Mouse (Mus musculus) effector memory CD4-positive, alpha-beta T cell, adult 7 months (primary cell): ENCODE measurements around the gene Olfr46. TPM values are rescaled to one million over a fixed set of nuclear protein-coding genes. Genes with fewer than 3 reads are reported as not detected.

ENCODE experiments used
- polyA plus RNA-seq: library from polyadenylated mRNA; unstranded; fragments of 100-300 nt; shearing (Covaris generic); gene quantifications from one replicate; pipeline ENCODE4 v1.2.1, GENCODE M21; 2017

The Olfr46 gene
- polyA plus RNA-seq = 0.05 TPM

DNA sequence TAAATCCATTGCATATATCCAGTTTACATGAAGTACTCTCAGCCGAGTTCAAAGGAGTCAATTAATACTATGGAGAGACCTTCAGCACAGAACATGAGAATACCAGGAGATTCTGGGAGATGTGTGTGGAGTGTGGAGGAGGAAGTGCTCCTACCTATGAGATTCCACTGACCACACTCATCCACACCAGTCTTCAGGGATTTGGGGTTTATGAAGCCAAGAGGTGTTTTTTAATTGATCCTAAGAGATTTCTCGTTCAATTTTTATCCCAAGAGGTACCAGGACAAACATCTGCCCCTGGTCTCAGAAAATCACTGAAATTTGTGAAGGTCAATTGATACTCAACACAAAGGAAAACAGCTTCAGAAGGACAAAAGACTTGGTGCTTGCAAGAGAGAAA lies at the start of gene Olfr46:
TSS of gene Olfr46 (plus strand) at position 301 of the 400 bp plus-strand sequence.

DNA sequence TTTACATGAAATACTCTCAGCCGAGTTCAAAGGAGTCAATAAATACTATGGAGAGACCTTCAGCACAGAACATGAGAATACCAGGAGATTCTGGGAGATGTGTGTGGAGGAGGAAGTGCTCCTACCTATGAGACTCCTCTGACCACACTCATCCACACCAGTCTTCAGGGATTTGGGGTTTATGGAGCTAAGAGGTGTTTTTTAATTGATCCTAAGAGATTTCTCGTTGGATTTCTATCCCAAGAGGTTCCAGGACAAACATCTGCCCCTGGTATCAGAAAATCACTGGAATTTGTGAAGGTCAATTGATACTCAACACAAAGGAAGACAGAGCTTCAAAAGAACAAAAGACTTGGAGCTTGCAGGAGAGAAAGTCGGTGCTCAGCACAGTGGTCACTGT lies 33.5 kb upstream of the Olfr46 start, which contains the start of gene Olfr538:
TSS of gene Olfr538 (plus strand) at position 301 of the 400 bp plus-strand sequence.

DNA sequence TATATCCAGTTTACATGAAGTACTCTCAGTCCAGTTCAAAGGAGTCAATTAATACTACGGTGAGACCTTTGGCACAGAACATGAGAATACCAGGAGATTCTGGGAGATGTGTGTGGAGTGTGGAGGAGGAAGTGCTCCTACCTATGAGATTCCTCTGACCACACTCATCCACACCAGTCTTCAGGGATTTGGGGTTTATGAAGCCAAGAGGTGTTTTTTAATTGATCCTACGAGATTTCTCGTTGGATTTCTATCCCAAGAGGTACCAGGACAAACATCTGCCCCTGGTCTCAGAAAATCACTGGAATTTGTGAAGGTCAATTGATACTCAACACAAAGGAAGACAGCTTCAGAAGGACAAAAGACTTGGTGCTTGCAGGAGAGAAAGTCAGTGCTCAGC lies 27.6 kb downstream of the Olfr46 start, which contains the start of gene Olfr61:
TSS of gene Olfr61 (plus strand) at position 301 of the 400 bp plus-strand sequence.

DNA sequence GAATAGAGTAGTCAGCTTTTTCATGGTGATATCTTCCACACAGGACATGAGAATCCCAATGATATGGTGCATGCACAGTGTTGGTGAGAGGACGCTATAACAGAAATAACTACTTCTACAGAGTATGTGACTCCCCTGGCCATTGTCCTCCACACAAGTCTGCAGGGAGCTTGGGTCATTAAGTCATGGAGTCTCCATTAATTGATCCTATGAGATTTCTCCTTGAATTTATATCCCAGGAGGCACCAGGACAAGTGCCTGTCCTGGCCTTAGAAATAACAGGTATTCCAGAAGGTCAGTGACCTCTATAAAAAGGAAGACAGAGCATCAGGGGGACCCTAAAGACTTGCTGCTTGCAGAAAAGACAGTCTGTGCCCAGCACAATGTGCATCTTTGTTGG lies 45.1 kb downstream of the Olfr46 start, which contains the start of gene Olfr53:
TSS of gene Olfr53 (plus strand) at position 301 of the 400 bp plus-strand sequence.

DNA sequence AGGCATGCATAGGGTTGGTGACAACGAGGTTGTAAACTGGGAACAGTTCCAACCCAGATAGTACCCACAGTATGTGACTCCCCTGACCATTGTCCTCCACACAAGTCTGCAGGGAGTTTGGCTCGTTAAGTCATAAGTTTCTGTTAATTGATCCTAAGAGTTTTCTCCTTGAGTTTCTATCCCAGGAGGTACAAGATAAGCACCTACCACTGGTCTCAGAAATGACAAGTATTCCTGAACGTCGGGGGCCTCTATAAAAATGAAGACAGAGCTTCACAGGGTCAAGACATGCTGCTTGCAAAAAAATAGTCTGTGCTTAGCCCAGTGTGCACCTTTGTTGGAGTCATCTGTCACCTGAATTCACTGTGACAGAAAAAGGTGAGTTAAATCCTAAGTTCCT lies 58.6 kb downstream of the Olfr46 start, which contains the start of gene Olfr539:
TSS of gene Olfr539 (plus strand) at position 301 of the 400 bp plus-strand sequence.

Other genes with a start within 250 kb of the Olfr46 start
- gene Olfr60, start 239.6 kb upstream of the Olfr46 start, polyA plus RNA-seq = not detected
- 1.5 TPM for gene Olfr530, start 224.9 kb upstream of the Olfr46 start, polyA plus RNA-seq
- gene Olfr531, start 198.4 kb upstream of the Olfr46 start, polyA plus RNA-seq = not detected
- gene Olfr532, start 179.6 kb upstream of the Olfr46 start, polyA plus RNA-seq = 0.10 TPM
- not detected for gene Olfr533, start 137.9 kb upstream of the Olfr46 start, polyA plus RNA-seq
- not detected for gene Olfr535, start 117.1 kb upstream of the Olfr46 start, polyA plus RNA-seq
- gene Olfr536, start 93.9 kb upstream of the Olfr46 start, polyA plus RNA-seq = not detected
- not detected for gene Olfr538, start 33.4 kb upstream of the Olfr46 start, polyA plus RNA-seq
- gene Olfr61, start 27.7 kb downstream of the Olfr46 start, polyA plus RNA-seq = not detected
- gene Olfr53, start 45.2 kb downstream of the Olfr46 start, polyA plus RNA-seq = not detected
- 0.21 TPM for gene Olfr539, start 58.7 kb downstream of the Olfr46 start, polyA plus RNA-seq
- gene Olfr45, start 80.7 kb downstream of the Olfr46 start, polyA plus RNA-seq = 0.06 TPM
- gene Olfr541, start 96.0 kb downstream of the Olfr46 start, polyA plus RNA-seq = not detected
- gene Cyp2e1, start 162.5 kb downstream of the Olfr46 start, polyA plus RNA-seq = not detected
- gene Syce1, start 186.6 kb downstream of the Olfr46 start, polyA plus RNA-seq = not detected
- 0.18 TPM for gene Zfp941, start 220.9 kb downstream of the Olfr46 start, polyA plus RNA-seq
- gene Urah, start 233.7 kb downstream of the Olfr46 start, polyA plus RNA-seq = not detected
- not detected for gene Scgb1c1, start 244.3 kb downstream of the Olfr46 start, polyA plus RNA-seq
- gene Odf3, start 246.5 kb downstream of the Olfr46 start, polyA plus RNA-seq = 0.30 TPM